Mouse (Mus musculus): ENCODE measurements around the gene Gipc2. TPM values are rescaled to one million over a fixed set of nuclear protein-coding genes. Genes with fewer than 3 reads are reported as not detected.
"Not testable (repeated sequence)": the region's sequence is repeated elsewhere in the genome, so short reads cannot be mapped to it uniquely, and the experiment has no call there.

Gene Gipc2
- polyA plus RNA-seq, 2 experiments from 2014 or later = not detected

DNA sequence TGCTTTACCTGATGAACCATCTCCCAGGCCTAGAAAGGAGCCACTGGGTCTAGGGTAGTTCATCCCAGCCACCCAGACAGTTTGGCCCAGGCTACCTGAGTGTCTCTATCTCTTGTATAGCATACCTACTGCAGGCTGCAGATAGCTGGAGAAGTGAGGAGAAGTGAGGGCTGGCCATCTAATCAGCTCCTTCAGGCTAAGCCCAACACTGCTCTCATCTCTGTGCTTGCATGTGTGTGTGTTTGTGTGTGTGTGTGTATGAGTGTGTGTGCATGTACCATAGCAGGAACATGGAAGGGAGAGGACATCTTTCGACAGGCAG lies 13.6 kb downstream of the Gipc2 start:
- ATAC-seq = no peak

DNA sequence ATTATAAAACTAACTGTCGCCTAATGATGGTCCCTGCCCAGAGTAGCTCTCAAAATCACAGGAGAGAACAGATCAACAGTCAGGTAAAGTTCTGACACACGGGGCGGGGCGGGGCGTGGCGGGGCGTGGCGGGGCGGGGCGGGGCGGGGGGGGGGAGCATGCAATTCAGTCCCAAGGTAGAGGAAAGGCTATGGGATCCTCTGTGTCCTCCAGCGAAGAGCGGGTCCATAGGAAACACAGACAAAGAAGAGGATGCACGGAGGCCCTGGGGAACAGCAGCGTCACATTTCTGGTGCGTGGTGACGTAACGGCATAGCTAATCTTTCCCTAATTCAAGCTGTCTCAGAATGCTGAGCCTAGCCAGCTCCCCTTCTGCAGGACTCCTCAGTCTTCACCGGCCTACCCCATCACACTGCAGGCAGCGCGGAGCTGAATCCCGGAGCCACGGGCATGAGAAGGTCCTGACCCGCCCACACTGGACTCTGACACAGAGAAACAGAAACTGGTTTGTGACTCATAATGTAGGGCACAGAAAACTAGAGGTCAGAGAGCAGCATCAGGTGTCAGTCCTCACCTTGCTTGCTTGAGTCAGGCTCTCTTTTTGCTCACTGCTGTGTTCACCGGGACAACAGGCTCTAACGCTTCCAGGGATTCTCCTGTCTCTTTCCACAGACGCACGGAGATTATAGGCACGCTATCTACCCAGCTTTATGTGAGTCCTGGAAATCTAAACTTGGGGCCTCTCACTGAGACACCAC lies 14.1 kb downstream of the Gipc2 start:
- no peak for ATAC-seq

DNA sequence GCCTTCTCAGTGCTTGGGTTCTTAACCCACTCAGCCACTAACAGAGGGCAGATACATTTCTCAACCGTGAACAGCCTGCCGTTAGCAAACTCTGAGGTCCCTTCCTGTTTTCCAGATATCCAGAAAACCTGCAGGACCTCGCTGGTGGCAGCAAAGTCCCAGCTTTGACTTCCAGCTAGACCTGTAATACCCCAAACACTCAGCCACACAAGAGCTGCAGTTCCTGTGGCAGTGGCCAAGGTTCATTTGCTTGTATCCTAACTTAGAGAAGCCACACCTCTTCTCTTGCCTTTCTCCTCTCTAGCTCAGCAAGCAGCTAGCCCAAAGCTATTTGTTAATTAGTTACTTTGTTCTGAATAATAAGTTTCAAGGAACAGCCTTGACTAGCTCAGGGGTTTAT lies 16.2 kb downstream of the Gipc2 start:
- ATAC-seq = no peak

DNA sequence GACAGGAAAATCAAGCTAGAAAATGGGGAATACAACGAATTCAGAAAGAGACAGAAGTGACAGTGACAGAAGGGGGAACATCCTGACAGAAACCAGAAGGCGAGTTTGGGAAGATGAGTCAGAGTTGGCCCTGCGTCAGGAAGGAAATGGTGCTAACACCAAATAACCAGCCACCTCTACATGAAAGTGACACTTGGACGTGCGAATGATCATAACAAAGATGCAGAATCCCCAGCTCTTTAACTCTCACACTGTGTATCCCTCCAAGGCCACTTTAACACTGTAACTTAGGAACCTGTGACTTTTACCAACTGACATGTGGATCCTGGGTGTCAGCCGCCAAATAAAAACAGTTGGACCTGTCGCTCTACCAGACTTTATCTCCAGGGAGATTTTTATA lies 16.6 kb downstream of the Gipc2 start:
- no peak for ATAC-seq

DNA sequence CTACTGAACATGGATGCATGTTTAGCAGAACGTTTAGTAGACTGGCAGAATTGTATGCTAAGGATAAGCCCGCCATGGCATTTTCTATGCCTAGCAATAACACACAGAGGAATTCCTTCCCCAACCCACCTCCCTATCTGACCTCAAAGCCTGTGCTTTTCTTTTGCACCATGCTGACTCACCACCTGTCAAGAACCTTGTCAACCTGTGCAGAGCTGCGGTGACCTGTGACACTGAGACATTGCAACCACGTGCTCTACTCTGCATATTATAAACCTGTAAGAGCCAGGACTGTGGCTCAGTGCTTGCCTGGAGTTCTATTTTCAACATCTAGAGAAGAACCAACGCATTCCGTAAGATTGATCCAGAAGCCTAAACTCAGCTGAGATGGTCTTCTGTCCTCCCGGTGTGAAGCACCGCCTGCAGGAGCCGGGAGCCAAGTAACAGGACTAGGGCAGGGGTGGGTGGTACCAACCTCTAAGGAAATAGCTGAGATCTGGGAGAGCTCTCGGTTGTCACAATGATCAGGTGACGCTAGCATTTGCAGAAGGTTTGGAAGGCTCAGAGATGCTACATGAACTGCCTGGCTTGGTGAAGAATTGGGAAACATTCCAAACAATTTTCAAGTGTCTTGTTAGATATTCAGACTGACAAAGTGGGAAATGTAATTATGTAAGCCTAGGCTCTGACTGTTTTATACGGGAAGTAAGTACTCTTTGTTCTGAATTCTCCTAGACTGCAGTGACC lies 18.8 kb downstream of the Gipc2 start:
- no peak for ATAC-seq

DNA sequence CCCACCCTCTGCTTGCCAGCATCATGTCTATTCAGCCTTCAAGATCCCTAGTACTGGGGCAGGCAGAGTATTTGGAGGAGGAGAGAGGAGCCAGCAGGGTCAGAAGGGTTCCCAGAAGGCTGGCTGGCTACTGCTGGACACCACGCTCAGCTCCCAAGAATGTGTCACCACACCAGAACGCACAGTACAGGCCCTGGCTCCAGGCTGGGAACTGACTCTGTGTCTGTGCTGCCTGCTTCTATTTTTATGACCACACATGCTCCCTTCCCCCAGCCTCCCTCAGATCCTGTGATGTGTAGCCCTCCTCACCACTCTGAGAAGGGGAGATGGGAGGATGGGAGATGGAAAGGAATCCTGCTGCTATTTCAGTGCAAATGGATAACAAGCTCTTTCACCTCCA lies 20.8 kb downstream of the Gipc2 start:
- no peak for ATAC-seq

DNA sequence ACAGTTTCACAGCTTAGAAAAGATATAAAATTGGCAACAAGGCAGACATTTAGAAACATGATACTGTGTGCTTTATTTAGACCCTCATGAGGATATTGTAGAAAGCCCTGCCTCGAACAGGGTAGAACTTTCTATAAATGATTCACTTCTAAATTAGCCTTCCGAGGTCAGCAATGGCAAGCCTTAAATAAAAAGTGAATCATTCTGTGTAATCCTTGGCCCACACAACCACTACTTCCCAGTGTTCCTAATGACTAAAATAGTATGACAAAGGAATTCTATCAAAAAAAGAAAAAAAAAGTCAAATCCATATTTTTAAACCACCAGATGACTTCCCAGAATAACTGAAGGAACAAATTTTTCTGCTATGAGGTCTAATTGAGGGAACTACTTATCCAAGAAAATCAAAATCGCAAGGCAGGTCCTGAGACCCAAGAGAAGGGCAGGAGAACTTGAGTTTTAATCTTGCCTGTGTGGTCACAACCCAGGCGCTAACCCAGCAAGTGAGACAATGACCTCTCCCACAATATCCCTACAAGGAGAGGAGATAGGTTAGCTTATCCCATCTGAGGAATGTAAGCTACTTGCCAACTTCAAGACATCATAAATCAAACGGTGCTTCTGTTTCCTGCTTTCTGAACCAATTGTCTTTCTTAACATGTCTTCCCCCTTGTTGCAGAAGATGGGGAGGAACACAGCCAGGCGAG lies 22.9 kb downstream of the Gipc2 start:
- ATAC-seq = no peak

DNA sequence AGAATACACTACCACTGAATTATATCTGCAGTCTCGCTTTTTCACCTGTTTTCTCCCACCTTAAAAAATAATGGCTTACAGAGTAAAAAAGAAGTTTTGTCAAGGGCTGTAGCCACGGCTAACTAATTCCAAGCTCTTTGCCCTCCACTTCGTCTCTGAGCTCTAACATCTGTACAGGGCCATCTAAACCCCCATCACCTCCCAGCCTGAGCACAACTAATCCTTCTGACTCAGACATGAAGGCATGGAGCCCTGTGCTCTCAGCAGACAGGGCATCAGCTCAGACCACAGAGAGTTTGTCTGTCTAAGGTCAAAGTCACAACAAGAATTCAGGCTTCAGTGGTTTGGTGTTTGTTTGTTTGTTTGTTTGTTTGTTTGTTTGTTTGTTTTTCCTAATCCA lies 23.9 kb downstream of the Gipc2 start:
- ATAC-seq = no peak

DNA sequence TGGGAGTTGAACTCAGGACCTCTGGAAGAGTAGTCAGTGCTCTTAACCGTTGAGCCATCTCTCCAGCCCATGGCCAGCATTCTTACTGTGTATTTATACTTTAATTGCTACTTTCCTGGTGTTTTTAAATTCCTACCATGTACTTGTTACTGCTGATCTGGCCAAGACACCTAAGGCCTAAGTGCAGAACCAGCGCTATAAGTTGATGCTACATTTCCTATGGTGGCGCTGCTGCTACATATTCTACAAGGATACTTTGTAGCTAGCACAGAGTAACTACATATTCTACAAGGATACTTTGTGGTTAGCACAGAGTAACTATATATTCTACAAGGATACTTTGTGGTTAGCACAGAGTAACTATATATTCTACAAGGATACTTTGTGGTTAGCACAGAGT lies 26.7 kb downstream of the Gipc2 start:
- not testable (repeated sequence) for ATAC-seq

DNA sequence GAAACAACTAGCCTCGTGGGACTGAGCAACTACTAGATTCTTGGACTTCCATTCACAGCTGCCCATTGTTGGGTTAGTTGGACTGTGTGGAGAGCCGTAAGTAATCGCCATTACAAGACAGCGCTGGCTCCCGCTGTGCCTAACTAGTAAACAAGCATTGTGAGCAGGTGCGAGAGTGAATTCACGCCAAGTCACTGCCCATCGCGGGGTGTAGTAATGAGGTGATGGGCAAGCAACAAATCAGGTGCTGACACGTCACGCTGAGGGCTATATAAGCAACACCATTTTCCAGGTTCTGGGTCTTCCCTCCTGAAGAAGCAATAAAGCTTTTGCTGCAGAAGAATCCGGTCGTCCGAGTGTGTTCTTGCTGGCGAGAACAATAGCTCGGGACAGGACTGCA lies 29.9 kb downstream of the Gipc2 start:
- not testable (repeated sequence) for ATAC-seq

DNA sequence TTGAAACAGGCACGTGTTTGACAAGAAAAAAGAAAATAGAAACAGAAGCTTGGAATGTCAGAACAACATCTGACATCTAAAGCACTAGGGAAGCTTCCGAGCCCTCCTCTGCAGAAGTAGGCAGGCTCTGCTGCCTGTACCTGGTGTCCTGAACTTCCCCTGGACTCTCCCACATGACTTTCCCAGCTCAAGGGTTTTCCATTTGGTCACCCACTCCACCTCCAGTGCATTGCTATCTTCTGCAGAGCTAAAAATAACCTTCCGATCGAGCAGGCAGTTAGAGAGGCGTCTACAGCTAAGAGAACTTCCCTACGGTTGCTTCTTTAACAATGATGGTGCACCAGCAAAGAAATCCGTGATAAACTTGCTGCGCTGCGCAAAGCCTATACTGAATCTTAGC lies 32.4 kb downstream of the Gipc2 start:
- ATAC-seq = no peak

DNA sequence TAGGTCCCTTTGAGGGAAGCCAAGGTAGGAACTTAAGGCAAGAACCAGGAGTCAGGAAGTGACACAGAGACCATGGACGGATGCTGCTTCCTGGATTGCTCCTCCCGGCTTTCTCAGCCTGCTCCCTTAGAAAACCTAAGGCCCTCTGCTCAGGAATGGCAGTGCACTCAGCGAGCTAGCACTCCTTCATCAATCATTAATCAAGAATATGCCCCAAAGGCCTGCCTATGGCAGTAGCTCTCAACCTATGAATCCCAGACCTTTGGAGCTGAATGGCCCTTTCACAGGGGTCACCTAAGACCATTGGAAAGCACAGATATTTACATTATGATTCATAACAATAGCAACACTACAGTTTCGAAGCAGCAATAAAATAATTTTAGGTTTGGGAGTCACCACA lies 35.1 kb downstream of the Gipc2 start:
- no peak for ATAC-seq

DNA sequence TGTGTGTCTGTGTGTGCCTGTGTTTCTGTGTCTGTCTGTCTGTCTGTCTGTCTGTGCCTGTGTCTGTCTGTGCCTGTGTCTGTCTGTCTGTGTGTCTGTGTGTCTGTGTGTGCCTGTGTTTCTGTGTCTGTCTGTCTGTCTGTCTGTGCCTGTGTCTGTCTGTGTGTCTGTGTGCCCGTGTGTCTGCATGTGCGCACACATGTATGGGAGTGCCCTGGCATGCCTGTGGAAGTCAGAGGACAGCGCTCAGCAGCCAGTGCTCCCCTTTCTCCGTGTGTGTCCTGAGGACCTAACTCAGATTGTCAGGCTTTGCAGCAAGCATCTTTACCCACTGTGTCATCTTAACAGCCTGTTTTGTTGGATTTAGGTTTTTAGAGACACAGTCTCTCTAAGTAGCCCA lies 36.6 kb downstream of the Gipc2 start:
- ATAC-seq = not testable (repeated sequence)

DNA sequence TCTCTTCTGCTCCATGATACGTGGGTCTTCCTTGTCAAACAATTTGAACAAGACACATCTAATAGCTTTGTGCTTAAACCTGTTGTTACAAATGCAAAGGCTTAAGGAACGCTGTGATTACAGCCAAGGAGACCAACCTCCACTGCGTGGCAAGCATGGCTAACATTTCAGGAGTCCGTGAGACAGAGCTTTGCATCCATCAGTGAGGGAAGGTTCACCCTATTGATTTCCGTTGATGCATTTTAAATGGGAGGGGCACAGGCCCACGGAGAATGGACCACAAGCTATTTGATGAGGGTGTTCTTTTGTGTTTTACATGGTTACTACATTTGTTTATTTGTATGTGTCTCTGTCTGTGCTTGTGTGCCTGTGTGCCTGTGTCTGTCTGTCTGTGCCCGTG lies 37.4 kb downstream of the Gipc2 start:
- ATAC-seq = no peak

DNA sequence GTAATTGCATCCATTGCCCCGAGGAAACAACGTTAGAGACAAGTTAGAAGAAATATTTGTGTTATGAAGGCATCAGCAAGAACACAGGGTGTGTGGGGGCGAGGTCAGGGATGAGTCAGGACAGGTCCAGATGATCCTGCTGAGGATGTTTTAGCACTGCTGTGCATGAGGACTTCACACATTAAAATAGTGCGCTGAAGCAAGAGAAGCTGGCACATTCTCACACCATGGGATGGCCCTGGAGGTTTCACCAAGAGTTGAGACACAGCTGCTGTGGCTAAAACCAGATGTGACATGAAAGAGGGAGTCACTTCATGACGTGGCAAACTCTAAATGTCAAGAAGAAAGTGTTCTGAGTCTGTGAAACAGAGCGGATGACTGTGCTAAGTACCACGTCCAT lies 38.9 kb downstream of the Gipc2 start:
- ATAC-seq = no peak

DNA sequence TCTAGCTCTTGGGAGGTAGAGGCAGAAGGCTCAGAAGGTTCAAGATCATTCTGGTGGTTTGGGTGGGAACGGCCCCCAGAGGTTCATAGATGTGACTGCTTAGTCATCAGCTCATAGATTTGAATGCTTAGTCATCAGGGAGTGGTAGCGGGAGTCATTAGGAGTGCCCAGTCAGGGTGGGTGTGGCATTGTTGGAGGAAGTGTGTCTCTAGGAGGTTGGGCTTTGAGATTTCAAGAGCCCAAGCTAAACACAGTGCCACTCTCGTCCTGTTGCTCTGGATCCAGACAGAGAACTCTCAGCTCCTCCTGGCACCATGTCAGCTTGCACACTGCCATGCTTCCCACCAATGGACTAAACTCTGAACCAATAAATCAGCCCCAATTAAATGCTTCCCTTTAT lies 43.3 kb downstream of the Gipc2 start:
- no peak for ATAC-seq

DNA sequence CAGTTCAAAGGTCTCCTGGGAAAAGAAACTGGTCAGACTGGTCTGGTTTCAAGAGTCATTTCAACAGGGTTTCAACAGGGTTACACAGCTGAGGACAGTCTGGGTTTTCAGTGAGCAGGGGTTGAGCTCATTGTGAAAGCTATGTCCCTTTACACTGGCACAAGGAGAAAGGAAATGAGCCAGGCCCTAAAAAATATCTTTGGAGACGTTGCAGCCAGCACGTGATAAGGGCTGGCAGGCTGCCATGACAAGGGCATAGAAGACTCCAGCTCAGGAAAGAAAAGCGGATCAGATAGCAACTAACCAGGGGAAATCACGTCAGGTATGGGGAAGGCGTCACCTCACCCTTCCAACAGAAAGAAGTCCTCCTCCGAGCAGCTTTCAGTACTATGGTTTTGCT lies 43.9 kb downstream of the Gipc2 start:
- ATAC-seq = no peak

DNA sequence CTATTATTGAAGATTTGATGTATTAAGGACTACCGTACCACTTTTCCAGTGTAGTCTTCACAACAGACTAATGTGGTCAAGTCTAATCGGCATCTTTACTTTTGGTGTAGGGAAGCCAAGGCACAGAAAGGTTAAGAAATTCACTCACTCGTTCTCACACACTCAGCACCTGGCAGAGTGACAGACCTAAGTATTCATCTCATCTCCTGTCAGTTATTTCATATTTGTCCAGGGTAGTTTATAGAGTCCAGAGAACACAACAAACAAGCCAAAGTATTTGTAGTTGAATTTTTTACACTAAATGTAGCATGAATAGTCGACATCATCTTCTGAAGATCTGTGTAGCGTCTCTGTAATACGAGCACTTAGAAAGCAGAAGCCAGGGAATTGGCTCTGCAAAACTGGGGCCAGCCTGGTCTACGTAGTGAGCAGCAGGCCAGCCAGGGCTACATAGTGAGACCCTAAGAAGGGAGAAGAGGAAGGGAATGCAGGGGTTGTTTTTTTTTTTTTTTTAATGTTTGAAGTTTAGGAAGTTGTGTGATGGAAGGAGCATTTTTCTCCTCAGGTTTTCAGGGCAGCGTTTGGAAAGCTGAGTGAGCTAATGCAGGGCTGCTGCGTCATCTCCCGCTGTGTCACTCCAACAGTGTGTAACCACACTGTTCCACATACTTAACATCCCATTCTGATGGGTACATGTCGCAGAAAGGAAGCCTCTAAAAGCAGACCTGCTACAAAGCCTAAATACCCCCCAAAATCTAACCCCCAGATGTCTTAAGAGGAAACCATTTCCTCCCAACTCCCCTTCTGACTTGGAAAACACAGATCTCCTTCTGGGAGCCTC lies 44.6 kb downstream of the Gipc2 start:
- ATAC-seq = no peak

DNA sequence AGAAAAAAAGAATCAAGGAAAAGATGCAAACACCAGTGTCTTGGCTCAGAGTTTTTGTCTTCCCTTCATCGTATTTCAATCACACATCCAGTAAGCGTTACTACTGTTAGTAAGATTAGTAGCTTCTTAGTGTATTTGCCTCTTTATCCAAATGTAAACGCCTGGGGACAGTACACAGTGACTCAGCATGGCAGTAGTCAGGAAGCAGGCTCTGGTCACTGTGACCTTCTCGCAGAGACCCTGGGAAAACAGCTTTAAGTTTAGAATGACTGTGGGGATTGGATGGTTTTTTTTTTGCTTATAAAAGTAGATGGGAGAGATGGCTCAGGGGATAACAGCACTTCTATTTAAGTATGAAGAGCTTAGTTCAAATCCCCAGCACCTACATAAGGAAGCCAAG lies 46.0 kb downstream of the Gipc2 start:
- no peak for ATAC-seq

DNA sequence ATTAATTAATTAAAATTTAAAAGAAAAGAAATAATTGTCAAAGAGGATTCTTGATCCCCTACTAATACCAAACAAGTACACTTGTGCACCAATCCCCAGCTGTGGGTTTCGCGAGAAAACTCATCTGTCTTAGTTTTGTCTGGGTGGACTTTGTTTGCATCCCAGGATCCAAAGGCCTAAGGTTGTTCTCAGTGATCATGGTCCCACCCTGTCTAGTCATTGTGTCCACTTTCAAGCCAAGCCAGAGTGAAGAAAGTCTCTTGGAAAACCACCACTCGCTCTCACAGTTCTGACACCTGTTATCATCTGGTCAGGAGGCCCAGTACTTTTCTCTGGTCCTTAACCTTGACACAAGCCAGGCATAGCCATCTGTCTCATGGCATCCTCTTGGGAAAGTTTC lies 48.1 kb downstream of the Gipc2 start:
- ATAC-seq = no peak

DNA sequence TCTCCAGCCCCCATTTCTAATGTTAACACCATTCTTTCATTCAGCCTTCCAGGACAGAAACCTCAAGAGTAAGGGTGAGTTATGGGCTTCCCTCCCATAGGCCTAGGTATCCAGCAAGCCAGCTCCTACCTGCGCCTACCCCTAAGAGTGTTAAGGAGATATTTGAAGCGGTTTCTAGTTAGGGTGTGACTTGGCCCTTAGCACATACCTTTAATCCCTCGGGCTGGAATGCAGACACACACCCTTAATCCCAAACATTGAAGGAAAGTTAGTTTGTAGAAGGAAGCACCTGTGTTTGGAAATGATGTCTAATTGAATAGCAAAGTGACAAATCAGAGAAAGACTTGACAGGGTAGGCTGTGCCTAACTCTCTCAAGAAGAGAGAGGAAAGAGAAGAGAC lies 49.9 kb downstream of the Gipc2 start:
- ATAC-seq = no peak

DNA sequence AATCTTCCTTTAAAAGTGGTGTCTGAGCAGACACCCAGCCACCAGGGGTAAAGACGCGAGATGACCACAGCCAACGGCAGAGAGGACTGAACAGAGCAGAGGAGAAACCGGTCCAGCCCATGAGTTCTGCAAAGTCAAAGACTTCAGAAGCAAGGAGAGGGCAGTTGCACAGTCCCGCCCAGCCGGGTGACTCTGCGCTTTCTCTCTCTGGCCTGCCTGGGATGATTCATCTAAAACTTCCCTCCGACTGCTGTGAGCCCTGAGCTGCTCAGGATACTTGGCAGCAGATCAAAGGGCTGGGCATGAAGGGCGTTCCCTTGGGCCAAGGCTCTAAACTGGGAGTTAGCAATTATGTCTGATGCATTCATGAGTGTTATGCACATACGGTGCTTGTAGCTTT lies 51.2 kb downstream of the Gipc2 start:
- no peak for ATAC-seq

DNA sequence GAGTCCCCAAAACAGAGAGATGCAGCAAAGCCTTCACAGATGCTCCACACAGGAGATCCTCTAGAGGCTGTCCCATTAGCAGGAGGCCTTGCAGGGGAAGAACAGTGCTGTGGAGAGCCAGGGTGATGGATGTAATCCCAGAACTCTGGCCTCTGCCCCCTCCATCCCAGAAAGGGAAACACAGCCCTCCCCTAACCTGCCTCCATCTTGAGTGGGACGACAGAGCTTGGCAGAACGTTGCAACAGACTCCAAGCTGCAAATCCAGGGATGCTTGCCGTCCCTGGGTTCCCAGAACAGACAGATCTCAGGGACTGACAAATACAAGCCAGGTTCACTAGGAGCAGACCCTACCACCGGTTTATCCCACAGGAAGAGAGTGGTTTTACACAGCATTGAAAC lies 51.8 kb downstream of the Gipc2 start:
- no peak for ATAC-seq
